Mouse (Mus musculus) thymus, postnatal 0 days (tissue): ENCODE measurements around the gene Rnaset2a. TPM values are rescaled to one million over a fixed set of nuclear protein-coding genes. Genes with fewer than 3 reads are reported as not detected.

Experiments used
- polyA plus RNA-seq: library from polyadenylated mRNA; unstranded; fragments of >200 nt; fragmentation: Nextera tagmentation; extraction: Ambion mirVana; gene quantifications from 2 replicates; pipeline ENCODE4 v1.2.1, GENCODE M21; 2015

Rnaset2a gene
- polyA plus RNA-seq, 1 experiment from 2014 or later: 65.4 TPM

Other genes with a start within 250 kb of the Rnaset2a start
- gene Tagap, start 222.1 kb downstream of the Rnaset2a start, polyA plus RNA-seq: 4.1 and 4.3 TPM in 2 replicates
- 26.9 and 29.1 TPM in 2 replicates for gene Rsph3a, start 202.5 kb downstream of the Rnaset2a start, polyA plus RNA-seq
- 0.52 and 1.1 TPM in 2 replicates for gene Gm49673, start 309 bp downstream of the Rnaset2a start, polyA plus RNA-seq
- gene Fgfr1op, start 17.4 kb upstream of the Rnaset2a start, polyA plus RNA-seq: 43.1 and 47.5 TPM in 2 replicates
- gene Ccr6, start 87.9 kb upstream of the Rnaset2a start, polyA plus RNA-seq: 1.7 and 2.0 TPM in 2 replicates
- gene Mpc1, start 134.8 kb upstream of the Rnaset2a start, polyA plus RNA-seq: 280 and 284 TPM in 2 replicates
- gene Sft2d1, start 163.0 kb upstream of the Rnaset2a start, polyA plus RNA-seq: 130 and 131 TPM in 2 replicates
- 0.07 and 0.18 TPM in 2 replicates for gene Prr18, start 189.4 kb upstream of the Rnaset2a start, polyA plus RNA-seq
- 0.19 and 0.27 TPM in 2 replicates for gene T2, start 207.9 kb upstream of the Rnaset2a start, polyA plus RNA-seq